17 mouse cellular contexts compared by ENCODE assay signal in the genomic region with DNA sequence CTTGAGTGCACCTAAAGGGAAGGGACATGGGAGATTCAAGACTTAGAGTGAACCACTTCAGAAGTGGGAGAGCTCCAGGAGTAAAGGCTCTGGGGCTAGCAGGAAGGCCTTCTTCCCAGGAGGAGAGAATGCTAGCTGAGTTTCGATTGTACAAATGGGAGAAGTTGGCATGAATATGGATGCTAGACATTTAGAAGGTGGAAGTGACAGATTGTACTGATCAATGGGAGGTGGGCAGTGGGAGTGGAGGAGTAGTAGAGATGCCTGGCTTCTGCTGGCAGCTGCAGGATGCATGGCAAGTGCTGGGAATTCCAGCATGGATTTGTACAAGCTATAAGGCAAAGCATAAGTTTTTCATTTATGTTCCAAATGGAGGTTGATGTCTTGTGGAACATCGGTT.
"Had no signal": no experiment of that assay in that cellular context is flagged by ENCODE, and none has a peak within 500 bp of the region (broad histone marks: within the 10 kb centered on the region; RNA-seq: fewer than 3 reads in every experiment).

No protein-coding gene starts in this region.

- DNase-seq: kidney, adult 2 months; kidney, postnatal 14 days; liver; liver, embryonic 13.5 days; liver, postnatal 0 days; lung, postnatal 14 days; thymus, adult 18-20 months; thymus, postnatal 14 days had no signal

- H3K36me3 ChIP-seq: kidney, embryonic 15.5 days; limb, embryonic 12.5 days; liver, embryonic 13.5 days; lung, embryonic 15.5 days; midbrain, embryonic 12.5 days; neural tube, embryonic 13.5 days had no signal

- H3K9me3 ChIP-seq: limb, embryonic 12.5 days; liver, embryonic 13.5 days; lung, embryonic 15.5 days had no signal

- H3K27me3 ChIP-seq: kidney, embryonic 15.5 days; limb, embryonic 12.5 days; liver, embryonic 13.5 days; lung, embryonic 15.5 days; midbrain, embryonic 12.5 days; neural tube, embryonic 13.5 days had no signal

- H3K9ac ChIP-seq: kidney, embryonic 15.5 days; limb, embryonic 12.5 days; liver, embryonic 13.5 days; liver, postnatal 0 days; lung, embryonic 15.5 days; midbrain, embryonic 12.5 days; neural tube, embryonic 13.5 days had no signal

- H3K27ac ChIP-seq: kidney, embryonic 15.5 days; limb, embryonic 12.5 days; liver, embryonic 13.5 days; lung, embryonic 15.5 days; macrophage; midbrain, embryonic 12.5 days; neural tube, embryonic 13.5 days; stomach, postnatal 0 days had no signal

- H3K4me3 ChIP-seq: kidney, embryonic 15.5 days; limb, embryonic 12.5 days; liver, embryonic 13.5 days; lung, embryonic 15.5 days; midbrain, embryonic 12.5 days; neural tube, embryonic 13.5 days had no signal

- H3K4me2 ChIP-seq: kidney, embryonic 15.5 days; limb, embryonic 12.5 days; liver, embryonic 13.5 days; lung, embryonic 15.5 days; midbrain, embryonic 12.5 days; neural tube, embryonic 13.5 days had no signal

- ATAC-seq: intestine, embryonic 16.5 days; liver, postnatal 0 days; midbrain, embryonic 16.5 days had no signal

- H3K4me1 ChIP-seq: kidney, embryonic 15.5 days; limb, embryonic 12.5 days; liver, embryonic 13.5 days; lung, embryonic 15.5 days; midbrain, embryonic 12.5 days; neural tube, embryonic 13.5 days had no signal
